Mouse (Mus musculus) liver, adult 2 months (tissue): ENCODE data around the gene Atrn.

Experiments
- CTCF ChIP-seq: fragments of 200-500 bp; IDR thresholded peaks from 2 replicates; pipeline ENCODE4 v1.5.1; 2011; ENCODE audit warnings: low read depth, low read length, control low read depth
- POLR2A ChIP-seq: fragments of 200-500 bp; IDR thresholded peaks from 2 replicates; pipeline ENCODE4 v1.6.1; 2011; ENCODE audit warnings: low read length, control low read depth; ENCODE audit not compliant: insufficient read depth; ENCODE audit errors: extremely low read depth

GRCm38 (mm10) chr2:131036757-131037156 lies 130.5 kb downstream of the Atrn start:
- TF ChIP-seq CTCF, result no peak
- no peak for TF ChIP-seq POLR2A
